Mouse (Mus musculus) macrophage (primary cell): ENCODE measurements around the gene Dlg2. TPM values are rescaled to one million over a fixed set of nuclear protein-coding genes. Genes with fewer than 3 reads are reported as not detected.
"Not testable (repeated sequence)": the region's sequence is repeated elsewhere in the genome, so short reads cannot be mapped to it uniquely, and the experiment has no call there.

ENCODE experiments used
- H3K27ac ChIP-seq: fragments of 350-480 bp; formaldehyde crosslinking; 2 replicates; pipeline ENCODE4 v1.9.0; 2021
- H3K36me3 ChIP-seq: fragments of 350-480 bp; formaldehyde crosslinking; 2 replicates; pipeline ENCODE4 v1.9.0; 2021; ENCODE audit errors: inconsistent target
- H3K4me3 ChIP-seq: fragments of 350-480 bp; formaldehyde crosslinking; 2 replicates; pipeline ENCODE4 v1.9.0; 2021; ENCODE audit errors: inconsistent target
- H3K79me2 ChIP-seq: fragments of 350-480 bp; formaldehyde crosslinking; 2 replicates; pipeline ENCODE4 v1.9.0; 2021; ENCODE audit errors: inconsistent target
- WGBS: methylation state at CpG from one replicate; pipeline ENCODE4 v1.1.7; 2026; ENCODE audit warnings: inconsistent platforms; ENCODE audit not compliant: missing documents; 5-methylcytosine and 5-hydroxymethylcytosine counted together
- polyA plus RNA-seq: library from polyadenylated mRNA; stranded (reverse); fragments of 250-400 nt; gene quantifications from 3 replicates; pipeline ENCODE4 v1.2.4, GENCODE M21; 2018; ENCODE audit warnings: inconsistent platforms

Gene Dlg2
- polyA plus RNA-seq, 1 experiment from 2014 or later, result 0.13 TPM

GRCm38 (mm10) chr7:90843345-90844293, 367.1 kb downstream of the Dlg2 start:
- H3K79me2 ChIP-seq, result no peaks in the 10 kb centered on the region
- H3K27ac ChIP-seq, result no peak overlapping the region
- H3K4me3 ChIP-seq, result no peak overlapping the region
- 65% methylated on average over 5 of the region's 5 CpGs for WGBS
- no peaks in the 10 kb centered on the region for H3K36me3 ChIP-seq

- H3K36me3 ChIP-seq, H3K79me2 ChIP-seq, H3K4me3 ChIP-seq, H3K27ac ChIP-seq: not testable (repeated sequence)
- 60% methylated on average over 4 of the region's 4 CpGs for WGBS
Observed at GRCm38 (mm10) chr7:90876796-90877195, 400.3 kb downstream of the Dlg2 start.

GRCm38 (mm10) chr7:90882740-90883139, 406.3 kb downstream of the Dlg2 start:
- 81% methylated on average over 3 of the region's 3 CpGs for WGBS
- Histone ChIP-seq H3K36me3 (no peaks in the 10 kb centered on the region), H3K79me2 (no peaks in the 10 kb centered on the region), H3K27ac (no peak overlapping the region), H3K4me3 (no peak overlapping the region)

- 3% methylated on average over 13 of the region's 13 CpGs for WGBS
- H3K36me3 ChIP-seq, result no peaks in the 10 kb centered on the region
- H3K4me3 ChIP-seq, result no peak overlapping the region
- no peaks in the 10 kb centered on the region for H3K79me2 ChIP-seq
- no peak overlapping the region for H3K27ac ChIP-seq
Observed at GRCm38 (mm10) chr7:90886396-90887006, 410.0 kb downstream of the Dlg2 start.

- Histone ChIP-seq H3K4me3 (no peak overlapping the region), H3K27ac (no peak overlapping the region), H3K36me3 (no peaks in the 10 kb centered on the region), H3K79me2 (no peaks in the 10 kb centered on the region)
- WGBS, result 4% methylated on average over 21 of the region's 21 CpGs
Observed at GRCm38 (mm10) chr7:90887007-90887720, 410.7 kb downstream of the Dlg2 start.

GRCm38 (mm10) chr7:90927441-90927840, 451.0 kb downstream of the Dlg2 start:
- WGBS, result 77% methylated on average over 4 of the region's 4 CpGs

GRCm38 (mm10) chr7:90940726-90941125, 464.3 kb downstream of the Dlg2 start:
- WGBS, result 89% methylated on average over 5 of the region's 5 CpGs
- Histone ChIP-seq H3K4me3 (no peak overlapping the region), H3K36me3 (no peaks in the 10 kb centered on the region), H3K27ac (no peak overlapping the region), H3K79me2 (no peaks in the 10 kb centered on the region)

More at GRCm38 (mm10) chr7:90927441-90927840, 451.0 kb downstream of the Dlg2 start:
- Histone ChIP-seq H3K36me3 (no peaks in the 10 kb centered on the region), H3K4me3 (no peak overlapping the region), H3K79me2 (no peaks in the 10 kb centered on the region), H3K27ac (no peak overlapping the region)

GRCm38 (mm10) chr7:90947073-90947472, 470.6 kb downstream of the Dlg2 start:
- Histone ChIP-seq H3K79me2 (no peaks in the 10 kb centered on the region), H3K4me3 (no peak overlapping the region)
- WGBS, result 76% methylated on average over 8 of the region's 8 CpGs

GRCm38 (mm10) chr7:90949212-90949611, 472.7 kb downstream of the Dlg2 start:
- 87% methylated on average over 5 of the region's 5 CpGs for WGBS
- Histone ChIP-seq H3K4me3 (no peak overlapping the region), H3K79me2 (no peaks in the 10 kb centered on the region), H3K36me3 (no peaks in the 10 kb centered on the region), H3K27ac (no peak overlapping the region)

More at GRCm38 (mm10) chr7:90947073-90947472, 470.6 kb downstream of the Dlg2 start:
- H3K27ac ChIP-seq, result no peak overlapping the region
- no peaks in the 10 kb centered on the region for H3K36me3 ChIP-seq

- no peaks in the 10 kb centered on the region for H3K79me2 ChIP-seq
- no peaks in the 10 kb centered on the region for H3K36me3 ChIP-seq
- no peak overlapping the region for H3K4me3 ChIP-seq
- H3K27ac ChIP-seq, result no peak overlapping the region
Observed at GRCm38 (mm10) chr7:90977241-90977640, 500.8 kb downstream of the Dlg2 start.

GRCm38 (mm10) chr7:90982069-90982468, 505.6 kb downstream of the Dlg2 start:
- no peaks in the 10 kb centered on the region for H3K79me2 ChIP-seq
- no peak overlapping the region for H3K4me3 ChIP-seq
- no peak overlapping the region for H3K27ac ChIP-seq
- no peaks in the 10 kb centered on the region for H3K36me3 ChIP-seq

- Histone ChIP-seq H3K4me3 (no peak overlapping the region), H3K79me2 (no peaks in the 10 kb centered on the region), H3K36me3 (no peaks in the 10 kb centered on the region), H3K27ac (no peak overlapping the region)
- WGBS, result 75% methylated on average over 1 of the region's 2 CpGs
Observed at GRCm38 (mm10) chr7:91010655-91011054, 534.2 kb downstream of the Dlg2 start.

GRCm38 (mm10) chr7:91044998-91045741, 568.7 kb downstream of the Dlg2 start:
- Histone ChIP-seq H3K4me3 (no peak overlapping the region), H3K36me3 (no peaks in the 10 kb centered on the region), H3K79me2 (no peaks in the 10 kb centered on the region), H3K27ac (no peak overlapping the region)
- WGBS, result 97% methylated on average over 4 of the region's 4 CpGs

- Histone ChIP-seq H3K79me2 (no peaks in the 10 kb centered on the region), H3K27ac (no peak overlapping the region), H3K36me3 (no peaks in the 10 kb centered on the region), H3K4me3 (no peak overlapping the region)
- WGBS, result 88% methylated on average over 1 of the region's 1 CpGs
Observed at GRCm38 (mm10) chr7:91045742-91046098, 569.2 kb downstream of the Dlg2 start.
